Mouse (Mus musculus) stomach, postnatal 0 days (tissue): ENCODE measurements at regions not wholly inside any gene's neighbourhood (a gene's known extent, or its start where the extent isn't known, plus 50 kb on each side); places are given as distances from the start of the nearest gene placed in this dataset.
A peak's percentile ranks its signal among the peaks of the same experiment; 100 is the strongest.

Source experiments
- ATAC-seq: fragments of 200-750 bp; cut with Nextera tagmentation; 2 replicates; pipeline ENCODE4 v1.8.0; 2017; ENCODE audit not compliant: low FRiP score, low TSS enrichment
- DNase-seq: peaks from one replicate; pipeline ENCODE4 v3.0.0-alpha.2; 2016; ENCODE audit warnings: low spot score
- H3K27ac ChIP-seq: fragments of 300-500 bp; sonication (generic); replicated peaks from 2 replicates; pipeline ENCODE4 v1.5.1; 2014; ENCODE audit warnings: mild to moderate bottlenecking, control low read depth
- H3K27me3 ChIP-seq: fragments of 300-500 bp; sonication (generic); 2 replicates; pipeline ENCODE4 v1.6.1; 2014; ENCODE audit warnings: low read length; ENCODE audit not compliant: control insufficient read depth, insufficient read depth
- H3K36me3 ChIP-seq: fragments of 300-500 bp; sonication (generic); 2 replicates; pipeline ENCODE4 v1.6.1; 2014; ENCODE audit warnings: low read length, mixed read lengths; ENCODE audit not compliant: control insufficient read depth, insufficient read depth
- H3K4me1 ChIP-seq: fragments of 300-500 bp; sonication (generic); replicated peaks from 2 replicates; pipeline ENCODE4 v1.6.1; 2014; ENCODE audit warnings: antibody characterized with exemption; ENCODE audit not compliant: control insufficient read depth, insufficient read depth
- H3K4me2 ChIP-seq: fragments of 300-500 bp; sonication (generic); replicated peaks from 2 replicates; pipeline ENCODE4 v1.6.1; 2014; ENCODE audit warnings: low read depth, mild to moderate bottlenecking, control low read depth, moderate library complexity
- H3K4me3 ChIP-seq: fragments of 300-500 bp; sonication (generic); 2 replicates; pipeline ENCODE4 v1.5.1; 2014; ENCODE audit warnings: low read depth, low read length, control low read depth
- H3K9ac ChIP-seq: fragments of 300-500 bp; sonication (generic); 2 replicates; pipeline ENCODE4 v1.6.1; 2014; ENCODE audit warnings: mild to moderate bottlenecking, low read length, control low read depth, mixed read lengths
- H3K9me3 ChIP-seq: fragments of 300-500 bp; sonication (generic); 2 replicates; pipeline ENCODE4 v1.6.1; 2016; ENCODE audit warnings: low read length; ENCODE audit not compliant: control insufficient read depth
- CTCF ChIP-seq: IDR thresholded peaks from 2 replicates; pipeline ENCODE4 v1.5.1; 2016; ENCODE audit warnings: antibody characterized with exemption, low read depth, mild to moderate bottlenecking, moderate library complexity
- EP300 ChIP-seq: optimal IDR thresholded peaks from 2 replicates; pipeline ENCODE3; 2016; ENCODE audit warnings: antibody characterized with exemption
- WGBS: fragments of 180-500 bp; shearing (Covaris S2); extraction: QIAGEN DNeasy Blood & Tissue Kit; methylation state at CpG from one replicate; pipeline ENCODE4 v1.1.7; 2014; 5-methylcytosine and 5-hydroxymethylcytosine counted together

DNA sequence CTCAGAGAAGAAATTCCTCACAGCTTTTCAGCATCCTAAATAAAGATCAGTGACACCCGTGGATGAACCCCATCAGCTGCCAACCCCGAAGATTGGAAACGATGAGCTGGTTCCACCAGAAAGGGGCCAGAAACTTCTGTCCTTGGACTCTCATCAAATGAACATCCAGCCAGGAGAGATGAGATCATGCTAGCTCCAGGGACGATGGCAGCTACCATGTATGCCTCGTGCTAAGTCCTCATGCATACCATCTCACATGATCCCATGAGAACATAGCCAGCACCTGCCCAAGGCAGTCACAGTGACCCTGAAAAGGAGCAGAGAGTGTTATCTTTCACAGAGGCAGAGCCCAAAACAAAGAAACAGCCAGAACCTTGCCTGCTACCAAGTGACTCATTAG is 88.6 kb downstream of the Irs2 start:
- Histone ChIP-seq H3K27ac (no peak overlapping the region), H3K27me3 (no peaks in the 10 kb centered on the region), H3K4me2 (no peak overlapping the region), H3K4me3 (no peak overlapping the region), H3K4me1 (peaks cover 3% of the 10 kb centered on the region; the same call in 1 of the 2 replicates), H3K9me3 (no peaks in the 10 kb centered on the region), H3K36me3 (no peaks in the 10 kb centered on the region), H3K9ac (no peak overlapping the region)
- DNase-seq = no peak
- no peak for TF ChIP-seq CTCF
- no peak for TF ChIP-seq EP300
- no peak for ATAC-seq
- WGBS = 77% methylated on average over 5 of the region's 5 CpGs

DNA sequence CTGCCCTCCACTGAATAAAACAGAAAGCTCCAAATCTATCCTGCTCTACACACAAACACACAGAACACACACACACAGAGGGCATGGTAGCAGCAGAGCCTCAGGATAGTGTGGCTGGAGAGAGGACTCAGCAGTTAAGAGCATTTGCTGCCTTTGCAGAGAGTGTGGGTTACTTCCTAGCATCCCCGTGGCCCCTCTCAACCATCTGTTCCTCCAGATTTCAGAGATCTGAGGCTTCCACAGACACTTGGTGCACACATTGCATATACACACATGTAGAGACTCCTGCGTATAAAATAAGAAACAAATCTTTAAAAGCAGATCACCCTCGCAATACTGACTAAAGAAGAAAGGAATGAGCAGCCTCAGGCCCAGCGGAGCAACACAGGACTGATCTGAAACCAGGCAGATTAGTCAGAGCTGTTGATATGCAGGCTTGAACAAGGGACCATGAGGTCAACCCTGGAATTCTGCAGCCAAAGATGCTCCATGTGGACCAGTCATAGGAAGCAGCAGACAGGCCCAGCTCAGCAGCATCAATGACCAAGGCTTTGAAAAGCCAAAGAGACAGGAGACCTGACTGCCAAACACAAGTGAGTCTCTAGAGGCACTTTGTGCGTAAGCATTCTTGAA is 89.7 kb downstream of the Irs2 start:
- Histone ChIP-seq H3K9me3 (no peaks in the 10 kb centered on the region), H3K9ac (no peak overlapping the region), H3K4me3 (no peak overlapping the region), H3K27me3 (no peaks in the 10 kb centered on the region), H3K4me1 (no peaks in the 10 kb centered on the region), H3K4me2 (no peak overlapping the region), H3K27ac (no peak overlapping the region), H3K36me3 (no peaks in the 10 kb centered on the region)
- WGBS = 73% methylated on average over 5 of the region's 5 CpGs
- DNase-seq (no peak), ATAC-seq (no peak)
- TF ChIP-seq CTCF (no peak), EP300 (no peak)

DNA sequence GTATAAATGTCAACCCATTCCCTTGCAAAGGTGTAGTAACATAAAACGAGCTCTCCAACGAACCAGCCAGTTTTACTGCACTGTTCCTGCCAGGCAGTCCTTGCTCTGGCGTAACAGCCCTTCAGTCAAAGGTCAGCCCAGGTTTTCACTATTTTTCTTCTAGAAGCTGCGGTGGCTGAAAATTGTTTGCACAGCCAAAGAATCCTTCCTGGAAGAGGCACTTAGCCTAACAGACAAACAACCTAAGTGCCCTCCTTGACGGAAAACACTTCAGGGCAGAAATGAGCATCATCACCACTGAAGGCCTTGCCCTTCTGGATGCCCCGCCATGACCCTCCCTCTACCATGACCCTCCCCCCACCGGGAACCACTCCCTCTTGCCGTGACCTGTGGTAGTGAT is 93.6 kb downstream of the Irs2 start:
- Histone ChIP-seq H3K9ac (no peak overlapping the region), H3K27me3 (no peaks in the 10 kb centered on the region), H3K27ac (no peak overlapping the region), H3K4me2 (no peak overlapping the region), H3K9me3 (no peaks in the 10 kb centered on the region), H3K36me3 (no peaks in the 10 kb centered on the region), H3K4me1 (no peaks in the 10 kb centered on the region), H3K4me3 (no peak overlapping the region)
- DNase-seq = no peak
- WGBS = 70% methylated on average over 8 of the region's 8 CpGs
- no peak for TF ChIP-seq CTCF
- no peak for TF ChIP-seq EP300
- ATAC-seq = no peak

DNA sequence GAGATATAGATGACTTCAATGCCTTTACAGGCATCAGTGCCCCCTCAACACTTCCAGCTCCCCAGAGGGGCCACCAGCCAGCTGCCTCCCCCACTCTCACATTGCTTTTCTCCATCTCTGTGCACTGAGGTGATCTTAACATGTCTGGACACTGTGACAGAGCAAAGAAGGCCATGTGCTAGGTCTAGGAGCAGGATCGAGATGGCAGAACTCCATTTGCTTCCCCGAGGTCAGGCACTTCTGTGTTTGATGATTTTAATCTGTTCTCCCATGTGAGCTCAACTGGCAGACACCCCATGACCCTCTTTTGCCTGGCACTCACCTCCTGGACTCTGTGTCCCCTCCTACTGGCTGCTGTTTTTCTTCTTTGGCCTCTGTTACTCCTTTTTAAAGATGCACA is 95.8 kb downstream of the Irs2 start:
- TF ChIP-seq CTCF (0 out of 2 replicates have a peak, but pooled peaks have one; percentile 9), EP300 (no peak)
- no peaks in the 10 kb centered on the region for H3K4me1 ChIP-seq
- no peak overlapping the region for H3K27ac ChIP-seq
- H3K9me3 ChIP-seq = no peaks in the 10 kb centered on the region
- DNase-seq (no peak), ATAC-seq (no peak)
- no peaks in the 10 kb centered on the region for H3K27me3 ChIP-seq
- H3K4me3 ChIP-seq = no peak overlapping the region
- no peaks in the 10 kb centered on the region for H3K36me3 ChIP-seq
- no peak overlapping the region for H3K9ac ChIP-seq
- WGBS = 44% methylated on average over 2 of the region's 2 CpGs
- H3K4me2 ChIP-seq = no peak overlapping the region

DNA sequence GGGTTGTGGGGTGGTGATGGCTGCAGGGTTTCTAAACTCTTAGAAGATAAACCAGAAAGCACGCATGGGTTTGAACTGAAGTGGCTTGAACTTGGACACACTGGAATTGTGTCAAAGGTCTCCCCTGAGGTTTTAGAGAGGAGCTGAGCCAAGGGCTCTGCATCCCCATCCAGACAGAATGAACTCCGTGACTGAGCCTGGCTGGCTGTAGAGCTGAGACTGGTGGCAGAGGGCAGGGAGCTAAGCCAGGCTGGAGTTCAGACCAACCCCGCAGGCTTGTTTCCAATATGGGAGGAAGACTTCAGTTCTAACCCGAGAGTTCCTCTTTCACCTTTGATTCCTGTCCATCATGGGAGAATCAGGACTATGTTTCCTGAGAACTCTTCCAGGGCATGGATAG is 96.9 kb downstream of the Irs2 start:
- 76% methylated on average over 4 of the region's 4 CpGs for WGBS
- H3K4me2 ChIP-seq = no peak overlapping the region
- DNase-seq (no peak), ATAC-seq (no peak)
- no peaks in the 10 kb centered on the region for H3K36me3 ChIP-seq
- H3K27me3 ChIP-seq = no peaks in the 10 kb centered on the region
- no peak overlapping the region for H3K9ac ChIP-seq
- H3K9me3 ChIP-seq = no peaks in the 10 kb centered on the region
- no peak overlapping the region for H3K27ac ChIP-seq
- no peak overlapping the region for H3K4me3 ChIP-seq
- H3K4me1 ChIP-seq = no peaks in the 10 kb centered on the region
- TF ChIP-seq CTCF (no peak), EP300 (no peak)

DNA sequence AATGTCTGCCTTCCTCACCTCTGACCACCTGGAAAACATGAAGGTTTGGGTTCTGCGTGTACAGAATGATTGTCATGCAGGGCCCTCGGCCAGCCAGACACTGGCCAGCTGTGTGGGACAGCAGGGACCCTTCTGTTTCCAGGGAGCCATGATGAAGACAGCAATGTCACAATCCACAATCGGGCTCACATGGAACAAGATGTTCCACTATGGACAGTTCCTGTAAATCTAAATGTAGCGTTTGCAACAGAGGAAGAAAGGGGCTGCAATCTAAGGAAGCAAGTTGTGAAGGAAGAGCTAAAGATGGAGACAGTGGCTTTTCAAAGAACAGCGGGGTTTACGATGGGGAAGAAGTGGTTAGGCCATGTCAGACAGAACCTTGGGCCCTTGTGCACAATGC is 97.3 kb downstream of the Irs2 start:
- no peak overlapping the region for H3K9ac ChIP-seq
- H3K9me3 ChIP-seq = no peaks in the 10 kb centered on the region
- H3K4me1 ChIP-seq = no peaks in the 10 kb centered on the region
- no peak for ATAC-seq
- DNase-seq = no peak
- no peak for TF ChIP-seq EP300
- no peak for TF ChIP-seq CTCF
- no peak overlapping the region for H3K4me2 ChIP-seq
- 70% methylated on average over 6 of the region's 6 CpGs for WGBS
- no peak overlapping the region for H3K4me3 ChIP-seq
- H3K36me3 ChIP-seq = no peaks in the 10 kb centered on the region
- no peak overlapping the region for H3K27ac ChIP-seq
- H3K27me3 ChIP-seq = no peaks in the 10 kb centered on the region
